Mouse (Mus musculus): ENCODE data around the gene Tmem165.

Tmem165 gene

GRCm38 (mm10) chr5:76183750-76184261, at the start of gene Tmem165:
TSS of gene Tmem165 (plus strand) at chr5:76183880.
- peak; percentile 93 to 94 for DNase-seq

- no peak for DNase-seq
These were observed 48.0 kb upstream of the Tmem165 start for GRCm38 (mm10) chr5:76135644-76136043.

GRCm38 (mm10) chr5:76136271-76136670, 47.4 kb upstream of the Tmem165 start:
- DNase-seq = no peak

GRCm38 (mm10) chr5:76137586-76137985, 46.1 kb upstream of the Tmem165 start:
- no peak for DNase-seq

GRCm38 (mm10) chr5:76138071-76138470, 45.6 kb upstream of the Tmem165 start:
- DNase-seq = no peak

GRCm38 (mm10) chr5:76138512-76138911, 45.2 kb upstream of the Tmem165 start:
- DNase-seq = no peak

DNA sequence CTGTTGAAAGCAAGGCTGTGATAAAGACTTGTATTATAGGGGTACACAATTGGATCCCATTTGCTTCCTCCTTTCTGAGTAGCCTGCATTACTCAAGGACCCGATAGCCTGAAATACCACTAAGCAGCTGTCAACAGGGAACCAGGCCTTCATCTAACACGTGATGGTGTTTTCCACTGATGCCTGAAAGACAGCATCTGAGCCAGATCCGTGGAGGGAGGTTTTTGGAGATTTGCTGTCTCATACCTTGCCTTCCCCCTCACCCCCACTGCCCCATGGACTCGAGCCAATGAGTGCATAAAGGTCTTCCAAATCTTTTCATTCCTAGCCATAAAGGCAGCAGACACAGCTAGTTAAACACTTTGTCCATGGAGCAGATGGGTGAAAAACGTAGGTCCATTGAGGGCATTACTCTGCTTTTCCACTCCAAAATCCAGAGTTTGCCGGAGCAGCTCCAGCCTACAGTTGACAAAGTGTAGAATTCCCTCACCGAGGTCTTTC, 44.5 kb upstream of the Tmem165 start:
- DNase-seq = no peak

DNA sequence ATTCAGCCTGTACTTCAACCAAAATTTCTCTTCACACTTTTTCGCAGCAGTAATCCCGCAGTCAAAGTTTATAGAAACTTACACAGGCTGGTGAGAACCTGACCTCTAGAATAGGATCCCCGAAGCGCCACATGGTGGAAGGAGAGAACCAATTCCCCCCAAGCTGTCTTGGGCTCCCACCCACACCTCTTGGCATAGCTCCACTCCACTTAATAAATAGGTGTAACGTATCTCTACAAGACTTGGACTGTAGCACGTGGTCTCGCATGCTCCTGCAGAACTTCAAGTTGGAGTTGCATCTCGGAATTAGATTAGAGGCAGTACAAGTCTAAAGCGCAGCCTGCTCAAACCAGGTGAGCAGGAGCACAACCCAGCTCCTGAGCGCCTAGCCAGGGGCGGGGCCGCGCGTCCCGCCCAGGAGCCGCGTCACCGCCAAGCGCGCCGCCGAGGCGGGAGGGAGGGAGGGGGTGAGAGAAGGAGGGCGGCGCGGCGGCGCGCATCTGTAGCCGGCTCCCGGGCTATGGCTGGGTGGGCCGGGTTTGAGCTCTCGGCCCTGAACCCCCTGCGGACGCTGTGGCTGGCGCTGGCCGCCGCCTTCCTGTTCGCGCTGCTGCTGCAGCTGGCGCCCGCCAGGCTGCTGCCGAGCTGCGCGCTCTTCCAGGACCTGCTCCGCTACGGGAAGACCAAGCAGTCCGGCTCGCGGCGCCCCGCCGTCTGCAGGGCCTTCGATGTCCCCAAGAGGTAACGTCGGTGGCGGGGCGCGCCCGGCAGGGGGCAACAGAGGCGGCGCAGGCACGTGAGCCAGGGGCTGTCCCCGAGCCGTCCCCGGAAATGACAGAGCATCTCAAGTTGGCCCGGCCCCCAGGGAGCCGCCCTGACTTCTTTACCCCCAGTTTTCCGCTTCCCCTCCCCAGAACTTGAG, 43.6 kb upstream of the Tmem165 start, which contains the start of gene Srd5a3:
Srd5a3 (plus strand) TSS at position 464 of the 922 bp plus-strand sequence.
- DNase-seq = peak; percentile 99

GRCm38 (mm10) chr5:76140730-76141066, 43.0 kb upstream of the Tmem165 start:
- DNase-seq = no peak

- DNase-seq = no peak
These were observed 40.3 kb upstream of the Tmem165 start for GRCm38 (mm10) chr5:76143356-76143755.

GRCm38 (mm10) chr5:76146401-76146800, 37.3 kb upstream of the Tmem165 start:
- DNase-seq = peak; percentile 28 to 30

DNA sequence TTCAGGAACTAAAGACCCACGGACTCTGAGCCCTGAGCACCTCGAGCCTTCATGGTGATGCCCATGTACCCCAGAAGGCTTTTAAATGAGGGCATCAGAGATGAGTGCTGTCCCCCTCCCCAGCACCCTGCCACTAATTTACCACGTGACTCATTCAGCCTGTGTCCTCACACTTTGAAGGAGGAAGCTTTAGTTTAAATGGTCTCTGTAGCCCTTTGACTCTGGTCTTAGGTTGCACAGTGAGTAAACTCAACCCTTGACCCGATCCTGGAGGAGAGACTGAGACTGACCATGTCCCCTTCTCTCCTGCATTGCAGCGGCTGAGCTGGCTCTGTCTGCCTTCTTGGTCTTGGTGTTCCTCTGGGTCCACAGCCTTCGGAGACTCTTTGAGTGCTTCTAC, 34.2 kb upstream of the Tmem165 start:
- no peak for DNase-seq

GRCm38 (mm10) chr5:76152956-76153355, 30.7 kb upstream of the Tmem165 start:
- no peak for DNase-seq

DNA sequence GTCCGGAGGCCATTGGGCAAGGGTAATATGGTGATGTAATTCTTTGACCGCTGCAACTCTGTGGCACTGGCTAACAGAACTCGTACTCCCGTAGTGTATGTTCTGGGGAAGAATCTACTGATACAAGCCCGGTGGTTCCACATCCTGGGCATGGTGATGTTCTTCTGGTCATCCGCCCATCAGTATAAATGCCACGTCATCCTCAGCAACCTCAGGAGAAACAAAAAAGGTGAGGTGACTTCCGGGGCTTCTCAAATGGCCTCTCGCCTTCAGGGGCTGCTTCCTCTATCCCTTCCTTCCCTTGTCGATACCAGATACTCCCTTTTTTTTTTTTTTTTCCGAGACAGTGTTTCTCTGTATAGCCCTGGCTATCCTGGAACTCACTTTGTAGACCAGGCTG, 30.2 kb upstream of the Tmem165 start:
- no peak for DNase-seq

GRCm38 (mm10) chr5:76154434-76155165, 29.1 kb upstream of the Tmem165 start:
- DNase-seq = no peak

DNA sequence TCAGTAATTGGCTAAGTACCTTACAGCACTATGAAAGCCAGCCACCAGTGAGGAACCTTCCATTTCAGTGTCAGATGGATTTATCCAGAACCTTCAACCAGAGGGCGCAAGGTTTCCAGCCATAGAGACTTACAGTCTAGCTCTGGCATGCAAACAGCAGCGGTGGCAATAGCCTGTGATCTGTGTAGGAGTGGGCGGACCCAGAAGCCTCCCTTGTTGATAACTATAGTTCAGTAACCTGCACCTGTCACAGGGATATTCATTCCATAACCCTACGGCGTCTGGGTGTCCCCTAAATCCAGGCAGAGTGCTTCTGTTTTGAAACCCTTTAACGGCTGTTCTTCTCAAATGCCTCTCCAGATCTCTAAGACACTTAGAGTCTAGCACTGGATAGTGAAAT, 24.1 kb upstream of the Tmem165 start:
- no peak for DNase-seq

DNA sequence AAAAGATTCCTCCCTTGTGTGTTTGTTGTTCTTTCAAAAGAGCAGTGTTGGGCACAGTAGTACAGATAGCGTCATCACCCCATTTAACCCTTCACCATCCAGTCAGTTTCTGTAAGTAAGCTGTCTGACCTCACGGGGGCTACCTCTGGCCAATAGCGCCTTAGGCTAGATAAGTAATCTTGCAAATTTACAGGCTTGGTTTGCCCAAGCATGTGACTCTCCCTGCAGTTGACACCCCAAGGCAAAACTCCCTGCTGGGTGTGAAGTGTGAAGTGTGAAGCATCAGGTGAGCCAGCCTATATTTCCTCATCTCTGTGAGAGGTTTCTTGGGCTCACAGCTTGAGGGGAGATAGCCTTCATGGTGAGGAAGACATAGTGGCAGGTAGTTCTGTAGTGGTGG, 23.6 kb upstream of the Tmem165 start:
- DNase-seq = no peak

DNA sequence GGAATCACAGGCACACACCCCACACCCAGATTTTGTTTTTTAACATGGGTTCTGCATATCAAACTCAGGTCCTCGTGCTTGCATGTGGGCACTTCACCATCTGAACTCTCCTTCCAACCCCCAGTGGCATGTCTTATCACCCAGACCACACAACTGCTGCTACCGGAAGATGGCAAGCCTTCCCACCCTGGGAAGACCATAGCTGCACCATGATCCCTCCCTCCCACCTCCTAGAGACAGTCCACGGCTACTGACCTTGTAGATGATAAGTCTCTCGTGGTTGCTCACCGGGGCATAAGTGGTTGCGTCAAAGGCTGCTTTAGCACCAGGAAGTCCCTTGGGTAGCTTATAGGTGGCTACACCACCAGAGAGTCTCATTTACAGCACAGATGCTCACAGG, 22.2 kb upstream of the Tmem165 start:
- DNase-seq = no peak

DNA sequence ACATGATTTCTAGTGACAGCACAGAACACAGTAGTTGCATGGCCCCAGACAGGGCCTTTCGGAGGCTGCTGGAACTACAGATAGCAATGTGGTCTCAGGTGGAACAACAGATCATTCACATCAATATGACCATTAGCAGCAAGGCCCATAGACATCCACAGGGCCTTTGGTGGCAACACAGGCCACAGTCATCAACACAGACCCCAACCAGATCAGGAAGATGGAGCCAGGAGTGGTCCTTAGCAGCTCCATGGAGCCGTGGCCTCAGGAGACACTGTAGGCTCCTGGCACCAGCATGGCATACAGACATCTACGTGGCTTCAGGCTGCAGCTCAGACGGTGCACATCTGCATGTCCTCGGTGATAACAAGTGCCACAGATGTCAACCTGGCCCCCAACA, 20.8 kb upstream of the Tmem165 start:
- no peak for DNase-seq

GRCm38 (mm10) chr5:76163828-76164390, 19.8 kb upstream of the Tmem165 start:
- no peak for DNase-seq

DNA sequence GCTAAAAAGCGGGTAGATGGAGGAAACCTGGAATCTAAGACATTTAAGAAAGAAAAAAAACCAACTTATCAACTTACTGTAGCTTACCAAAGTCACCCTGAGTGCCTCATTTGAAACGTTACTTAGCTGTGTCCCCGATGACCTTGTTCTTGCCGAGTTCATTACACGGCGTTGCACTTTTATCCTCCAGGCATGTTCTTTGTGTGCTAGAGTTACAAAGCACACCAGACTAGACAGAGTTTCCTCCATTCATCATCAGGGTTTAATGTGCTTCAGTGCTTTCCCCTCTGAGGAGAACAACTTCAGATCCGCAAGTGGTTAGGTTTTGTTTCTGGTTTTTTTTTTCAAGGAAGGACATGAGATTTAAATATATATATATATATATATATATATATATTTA, 18.9 kb upstream of the Tmem165 start:
- no peak for DNase-seq

DNA sequence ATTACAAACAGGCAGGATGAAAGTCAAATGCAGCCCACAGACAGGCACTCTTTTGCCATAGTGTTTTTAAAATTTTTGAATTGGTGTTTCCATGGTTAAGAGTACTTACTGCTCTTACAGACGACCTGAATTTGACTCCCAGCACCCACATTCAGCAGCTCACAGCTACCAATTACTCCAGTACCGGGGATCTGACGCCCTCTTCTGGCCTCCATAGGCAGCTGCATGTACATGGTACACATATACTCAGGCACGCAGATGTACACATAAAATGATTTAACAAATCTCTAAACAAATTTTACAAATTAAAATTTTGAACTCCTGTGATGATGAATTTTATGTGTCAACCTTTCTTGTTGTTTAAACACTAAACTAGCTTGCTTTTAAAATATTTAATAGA, 13.2 kb upstream of the Tmem165 start:
- DNase-seq = no peak

GRCm38 (mm10) chr5:76171039-76171438, 12.6 kb upstream of the Tmem165 start:
- DNase-seq = no peak

All from B cell, adult 2 months (primary cell).